Mouse (Mus musculus): ENCODE results near the gene Krt90. TPM values are rescaled to one million over a fixed set of nuclear protein-coding genes. Genes with fewer than 3 reads are reported as not detected.
A peak's percentile ranks its signal among the peaks of the same experiment; 100 is the strongest.
"Not testable (repeated sequence)": the region's sequence is repeated elsewhere in the genome, so short reads cannot be mapped to it uniquely, and the experiment has no call there.

Krt90 gene
- polyA plus RNA-seq, 1 experiment from 2014 or later = 0.15 TPM

DNA sequence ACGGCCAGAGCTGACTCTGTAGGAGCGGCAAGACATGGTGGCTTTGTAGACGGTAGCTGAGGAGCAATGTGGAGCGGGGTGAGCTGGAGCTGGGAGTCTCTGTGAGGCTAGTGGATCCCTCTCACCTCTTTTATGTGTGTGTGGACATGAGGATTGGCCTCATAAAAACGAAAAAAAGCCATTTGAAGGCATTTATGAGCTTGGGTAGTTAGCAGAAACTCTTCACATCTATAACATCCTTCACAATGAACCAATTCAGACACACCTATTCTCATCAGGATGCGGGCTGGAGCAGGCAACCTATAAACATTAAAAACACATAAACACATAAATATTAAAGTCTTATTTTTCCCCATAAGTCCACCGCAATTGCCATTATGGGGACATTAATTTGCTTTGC lies 30.0 kb downstream of the Krt90 start, which contains the start of gene Krt84:
TSS of gene Krt84 (minus strand) at position 101 of the 400 bp plus-strand sequence.
- H3K27me3 ChIP-seq (ENCODE audit: control insufficient read depth, insufficient read depth, low read length) = no peaks in the 10 kb centered on the region
- H3K4me2 ChIP-seq (replicated peaks) = no peak within 1 kb of the TSS
- H3K4me3 ChIP-seq (replicated peaks; ENCODE audit: low read length) = no peak within 1 kb of the TSS
- WGBS = 85% methylated on average over 7 of the region's 7 CpGs
- H3K27ac ChIP-seq = no peak within 1 kb of the TSS
- DNase-seq (ENCODE audit: low spot score) (no peak), ATAC-seq (ENCODE audit: low FRiP score) (no peak)
- H3K4me1 ChIP-seq (replicated peaks; ENCODE audit: control insufficient read depth, insufficient read depth, low read length) = no peaks in the 10 kb centered on the region
- no peaks in the 10 kb centered on the region for H3K9me3 ChIP-seq (ENCODE audit: control insufficient read depth, low read length)
- H3K36me3 ChIP-seq (replicated peaks; ENCODE audit: control insufficient read depth, insufficient read depth) = no peaks in the 10 kb centered on the region
- H3K9ac ChIP-seq = no peak within 1 kb of the TSS

DNA sequence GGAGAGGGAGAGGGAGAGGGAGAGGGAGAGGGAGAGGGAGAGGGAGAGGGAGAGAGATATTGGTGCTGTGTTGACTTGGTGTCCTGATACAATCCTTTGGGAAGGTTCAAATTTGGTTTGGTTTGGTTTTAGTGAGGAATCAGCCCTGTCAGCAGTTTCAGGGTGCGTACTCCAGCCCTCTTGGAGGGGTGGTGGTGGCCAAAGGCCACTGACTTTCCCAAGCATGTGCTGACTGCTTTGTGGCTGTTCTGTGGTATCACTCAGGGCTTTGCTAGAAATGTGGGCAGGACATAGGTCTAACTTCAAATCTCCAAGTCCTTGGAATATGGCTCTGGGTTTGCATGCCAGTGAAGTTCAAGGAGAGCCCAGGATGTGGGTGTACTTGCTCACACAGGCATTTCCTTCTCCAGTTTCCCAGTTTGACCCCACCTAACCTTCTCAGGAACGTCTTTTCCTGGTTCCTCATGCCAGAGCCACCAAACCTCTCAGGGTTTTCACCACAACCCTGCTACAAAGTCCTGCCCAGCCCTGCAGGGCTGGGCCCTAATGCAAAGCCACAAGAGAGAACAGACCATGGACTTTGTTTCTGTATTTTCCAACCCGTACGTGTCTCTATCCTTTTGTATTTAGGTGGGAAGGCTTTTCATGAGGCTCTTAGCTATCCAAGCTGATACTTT lies 40.1 kb downstream of the Krt90 start:
- Histone ChIP-seq H3K4me3 (replicated peaks; ENCODE audit: low read length) (no peak overlapping the region), H3K4me1 (replicated peaks; ENCODE audit: control insufficient read depth, insufficient read depth, low read length) (no peaks in the 10 kb centered on the region), H3K36me3 (replicated peaks; ENCODE audit: control insufficient read depth, insufficient read depth) (no peaks in the 10 kb centered on the region), H3K9me3 (ENCODE audit: control insufficient read depth, low read length) (no peaks in the 10 kb centered on the region), H3K27me3 (ENCODE audit: control insufficient read depth, insufficient read depth, low read length) (no peaks in the 10 kb centered on the region), H3K9ac (no peak overlapping the region), H3K4me2 (replicated peaks) (no peak overlapping the region), H3K27ac (no peak overlapping the region)
- no peak for DNase-seq (ENCODE audit: low spot score)
- WGBS = 90% methylated on average over 4 of the region's 4 CpGs
- no peak for ATAC-seq (ENCODE audit: low FRiP score)

DNA sequence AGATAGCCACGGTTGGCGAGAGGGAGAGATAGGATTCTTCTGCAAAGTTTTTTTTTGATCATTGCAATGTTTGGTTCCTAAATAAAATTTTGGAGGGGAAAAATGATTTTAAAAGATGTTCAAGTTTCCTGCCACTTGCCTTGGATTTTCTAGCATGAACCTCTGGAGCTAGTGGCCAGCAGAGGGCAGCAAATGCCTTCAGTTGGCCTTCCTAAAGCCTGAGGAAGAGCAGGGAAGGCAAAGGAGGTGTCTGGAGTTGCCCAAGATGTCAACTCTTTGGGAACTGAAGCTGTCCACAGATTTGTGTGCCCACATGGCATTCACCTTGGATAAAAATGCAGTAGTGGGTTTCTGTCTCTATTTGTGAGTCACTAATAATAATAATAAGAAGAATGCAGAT lies 43.0 kb downstream of the Krt90 start:
- peak; percentile 91 for DNase-seq (ENCODE audit: low spot score)
- 21% methylated on average over 2 of the region's 2 CpGs for WGBS
- no peaks in the 10 kb centered on the region for H3K4me1 ChIP-seq (replicated peaks; ENCODE audit: control insufficient read depth, insufficient read depth, low read length)
- no peak overlapping the region for H3K9ac ChIP-seq
- H3K4me2 ChIP-seq (replicated peaks) = no peak overlapping the region
- H3K9me3 ChIP-seq (ENCODE audit: control insufficient read depth, low read length) = no peaks in the 10 kb centered on the region
- ATAC-seq (ENCODE audit: low FRiP score) = no peak
- H3K4me3 ChIP-seq (replicated peaks; ENCODE audit: low read length) = no peak overlapping the region
- no peaks in the 10 kb centered on the region for H3K36me3 ChIP-seq (replicated peaks; ENCODE audit: control insufficient read depth, insufficient read depth)
- no peaks in the 10 kb centered on the region for H3K27me3 ChIP-seq (ENCODE audit: control insufficient read depth, insufficient read depth, low read length)
- H3K27ac ChIP-seq = no peak overlapping the region

DNA sequence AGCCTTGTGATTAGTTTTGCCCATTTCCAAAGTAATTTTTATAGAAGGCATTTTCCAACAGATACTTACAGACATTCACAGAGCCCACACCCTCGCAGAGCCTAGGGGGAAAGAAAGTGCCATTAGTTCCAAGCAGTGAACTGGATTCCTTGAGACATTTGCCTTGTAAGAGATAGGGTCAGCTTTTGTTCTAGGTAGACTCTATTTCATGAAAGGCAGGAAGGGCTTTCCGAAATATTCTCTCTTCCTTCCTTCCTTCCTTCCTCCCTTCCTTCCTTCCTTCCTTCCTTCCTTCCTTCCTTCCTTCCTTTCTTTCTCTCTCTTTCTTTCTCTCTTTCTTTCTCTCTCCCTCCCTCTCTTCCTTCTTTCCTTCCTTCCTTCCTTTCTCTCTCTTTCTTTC lies 45.6 kb downstream of the Krt90 start, which contains the start of gene Gm49425:
TSS of gene Gm49425 (minus strand) at position 101 of the 400 bp plus-strand sequence.
- H3K27me3 ChIP-seq (ENCODE audit: control insufficient read depth, insufficient read depth, low read length); ATAC-seq (ENCODE audit: low FRiP score); H3K4me2 ChIP-seq (replicated peaks); H3K27ac ChIP-seq; H3K9ac ChIP-seq; DNase-seq (ENCODE audit: low spot score); H3K4me1 ChIP-seq (replicated peaks; ENCODE audit: control insufficient read depth, insufficient read depth, low read length); H3K4me3 ChIP-seq (replicated peaks; ENCODE audit: low read length); H3K9me3 ChIP-seq (ENCODE audit: control insufficient read depth, low read length); H3K36me3 ChIP-seq (replicated peaks; ENCODE audit: control insufficient read depth, insufficient read depth): not testable (repeated sequence)
- 84% methylated on average over 2 of the region's 2 CpGs for WGBS

DNA sequence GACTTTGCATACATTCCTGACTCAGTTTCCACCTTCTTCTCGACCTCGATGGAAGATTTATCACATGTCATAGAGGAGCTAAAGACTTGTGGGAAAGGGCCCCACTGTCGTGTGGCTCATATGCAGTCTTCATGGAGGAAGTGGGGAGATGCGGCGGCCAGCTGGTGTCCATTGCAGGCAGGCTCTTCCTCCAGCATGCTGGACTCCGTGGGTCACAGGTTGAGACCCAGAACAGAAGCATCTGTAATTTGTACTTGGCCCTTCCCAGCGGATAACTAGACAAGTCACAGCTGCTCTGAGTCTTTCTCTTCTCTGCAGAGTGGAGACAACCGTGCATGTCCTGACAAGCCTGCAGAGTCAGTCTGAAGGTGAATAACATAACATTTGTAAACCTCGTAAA lies 54.5 kb downstream of the Krt90 start:
- 86% methylated on average over 9 of the region's 9 CpGs for WGBS

DNA sequence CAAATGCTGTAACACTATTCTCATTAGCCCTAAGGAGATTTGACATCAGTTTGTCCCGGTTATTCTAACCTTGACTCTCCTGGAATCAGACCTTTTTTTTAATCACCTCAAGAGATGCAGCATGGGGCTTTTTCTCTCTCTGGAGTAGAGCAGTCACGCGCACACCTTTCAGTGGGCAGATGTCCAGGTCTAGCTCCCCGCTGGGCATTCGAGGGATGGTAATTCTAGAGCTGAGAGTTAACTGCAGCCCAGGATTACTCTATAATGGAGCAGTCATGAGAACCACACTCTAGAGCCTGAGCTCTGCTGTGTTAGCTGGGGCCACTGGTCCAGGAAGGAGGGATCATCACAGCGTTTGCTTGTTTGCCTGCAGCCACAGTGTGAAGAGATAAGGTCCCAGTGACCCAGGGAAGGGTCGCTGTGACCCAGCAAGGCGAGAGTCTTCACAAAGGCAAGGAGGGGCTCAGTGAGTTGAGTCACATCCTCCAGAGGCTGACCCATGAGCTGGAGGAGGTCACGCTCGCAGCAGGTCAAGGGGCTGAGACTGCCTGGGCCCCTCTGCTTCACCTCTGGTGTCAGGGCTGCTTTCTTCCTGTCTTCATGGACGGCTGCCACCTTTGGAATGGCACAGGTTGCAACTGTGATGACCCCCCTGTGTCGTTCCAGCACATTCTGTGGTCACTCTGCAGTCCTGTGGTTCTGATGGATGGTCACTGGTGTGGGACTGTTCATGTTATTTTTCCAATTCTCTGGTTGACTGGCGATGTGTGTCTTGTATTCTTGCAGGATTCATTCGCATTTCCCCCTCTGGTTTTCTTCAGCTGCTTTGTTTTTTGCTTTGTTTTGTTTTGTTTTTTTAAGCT lies 55.6 kb downstream of the Krt90 start:
- Histone ChIP-seq H3K9ac (no peak overlapping the region), H3K27me3 (ENCODE audit: control insufficient read depth, insufficient read depth, low read length) (no peaks in the 10 kb centered on the region), H3K4me2 (replicated peaks) (no peak overlapping the region), H3K4me1 (replicated peaks; ENCODE audit: control insufficient read depth, insufficient read depth, low read length) (no peaks in the 10 kb centered on the region), H3K27ac (no peak overlapping the region), H3K9me3 (ENCODE audit: control insufficient read depth, low read length) (no peaks in the 10 kb centered on the region), H3K4me3 (replicated peaks; ENCODE audit: low read length) (no peak overlapping the region), H3K36me3 (replicated peaks; ENCODE audit: control insufficient read depth, insufficient read depth) (no peaks in the 10 kb centered on the region)
- no peak for DNase-seq (ENCODE audit: low spot score)
- no peak for ATAC-seq (ENCODE audit: low FRiP score)
- 62% methylated on average over 14 of the region's 14 CpGs for WGBS

More for the DNA sequence above, 54.5 kb downstream of the Krt90 start:
- no peak for DNase-seq (ENCODE audit: low spot score)
- Histone ChIP-seq H3K9ac (no peak overlapping the region), H3K4me1 (replicated peaks; ENCODE audit: control insufficient read depth, insufficient read depth, low read length) (no peaks in the 10 kb centered on the region), H3K4me2 (replicated peaks) (no peak overlapping the region), H3K27me3 (ENCODE audit: control insufficient read depth, insufficient read depth, low read length) (no peaks in the 10 kb centered on the region), H3K36me3 (replicated peaks; ENCODE audit: control insufficient read depth, insufficient read depth) (no peaks in the 10 kb centered on the region), H3K9me3 (ENCODE audit: control insufficient read depth, low read length) (no peaks in the 10 kb centered on the region), H3K4me3 (replicated peaks; ENCODE audit: low read length) (no peak overlapping the region), H3K27ac (no peak overlapping the region)
- no peak for ATAC-seq (ENCODE audit: low FRiP score)

Small RNAs within 50 kb of the gene (microRNA-seq; reads per million reads assigned to microRNA genes)
- gene Gm44393 (not detected), gene Gm44460 (not detected)

Other genes with a start within 250 kb of the Krt90 start
- gene Krt80, start 192.8 kb downstream of the Krt90 start, polyA plus RNA-seq (2014; fragmentation: Nextera tagmentation; extraction: Ambion mirVana) = 0.11 TPM in 1 of 2 replicates, not detected in the other
- gene Krt7, start 151.9 kb downstream of the Krt90 start, polyA plus RNA-seq (2014; fragmentation: Nextera tagmentation; extraction: Ambion mirVana) = 1.5 and 1.8 TPM in 2 replicates
- 0.40 and 0.50 TPM in 2 replicates for gene Krt87, start 124.1 kb downstream of the Krt90 start, polyA plus RNA-seq (2014; fragmentation: Nextera tagmentation; extraction: Ambion mirVana)
- gene Krt88, start 115.2 kb downstream of the Krt90 start, polyA plus RNA-seq (2014; fragmentation: Nextera tagmentation; extraction: Ambion mirVana) = not detected in 2 replicates
- gene Krt81, start 99.2 kb downstream of the Krt90 start, polyA plus RNA-seq (2014; fragmentation: Nextera tagmentation; extraction: Ambion mirVana) = not detected in 2 replicates
- 0.09 TPM in 1 of 2 replicates, not detected in the other for gene Krt86, start 89.5 kb downstream of the Krt90 start, polyA plus RNA-seq (2014; fragmentation: Nextera tagmentation; extraction: Ambion mirVana)
- not detected in 2 replicates for gene Krt83, start 71.4 kb downstream of the Krt90 start, polyA plus RNA-seq (2014; fragmentation: Nextera tagmentation; extraction: Ambion mirVana)
- gene Gm49425, start 45.7 kb downstream of the Krt90 start, polyA plus RNA-seq (2014; fragmentation: Nextera tagmentation; extraction: Ambion mirVana) = not detected in 2 replicates
- not detected in 2 replicates for gene Krt84, start 30.1 kb downstream of the Krt90 start, polyA plus RNA-seq (2014; fragmentation: Nextera tagmentation; extraction: Ambion mirVana)
- gene Krt82, start 12.3 kb downstream of the Krt90 start, polyA plus RNA-seq (2014; fragmentation: Nextera tagmentation; extraction: Ambion mirVana) = not detected in 2 replicates
- 0.07 and 0.15 TPM in 2 replicates for gene Krt75, start 11.0 kb upstream of the Krt90 start, polyA plus RNA-seq (2014; fragmentation: Nextera tagmentation; extraction: Ambion mirVana)
- not detected in 2 replicates for gene Gm5414, start 65.2 kb upstream of the Krt90 start, polyA plus RNA-seq (2014; fragmentation: Nextera tagmentation; extraction: Ambion mirVana)
- not detected in 2 replicates for gene Gm5478, start 84.4 kb upstream of the Krt90 start, polyA plus RNA-seq (2014; fragmentation: Nextera tagmentation; extraction: Ambion mirVana)
- not detected in 2 replicates for gene Krt6b, start 117.3 kb upstream of the Krt90 start, polyA plus RNA-seq (2014; fragmentation: Nextera tagmentation; extraction: Ambion mirVana)
- not detected in 2 replicates for gene Krt6a, start 131.4 kb upstream of the Krt90 start, polyA plus RNA-seq (2014; fragmentation: Nextera tagmentation; extraction: Ambion mirVana)
- gene Krt5, start 149.9 kb upstream of the Krt90 start, polyA plus RNA-seq (2014; fragmentation: Nextera tagmentation; extraction: Ambion mirVana) = not detected in 2 replicates
- gene Krt71, start 180.2 kb upstream of the Krt90 start, polyA plus RNA-seq (2014; fragmentation: Nextera tagmentation; extraction: Ambion mirVana) = 0.52 and 0.54 TPM in 2 replicates
- gene Krt72, start 223.5 kb upstream of the Krt90 start, polyA plus RNA-seq (2014; fragmentation: Nextera tagmentation; extraction: Ambion mirVana) = not detected in 2 replicates
- gene Krt73, start 239.4 kb upstream of the Krt90 start, polyA plus RNA-seq (2014; fragmentation: Nextera tagmentation; extraction: Ambion mirVana) = 0.52 and 0.68 TPM in 2 replicates